Mouse (Mus musculus) lung, postnatal 0 days (tissue): Measurements from ENCODE around the gene Gm20538. TPM values are rescaled to one million over a fixed set of nuclear protein-coding genes. Genes with fewer than 3 reads are reported as not detected.

Experiments
- ATAC-seq: fragments of 200-750 bp; cut with Nextera tagmentation; 2 replicates; pipeline ENCODE4 v1.8.0; 2017; ENCODE audit warnings: moderate library complexity
- DNase-seq: peaks from one replicate; pipeline ENCODE4 v3.0.0-alpha.2; 2016; ENCODE audit warnings: low spot score
- H3K27ac ChIP-seq: fragments of 300-500 bp; sonication (generic); 2 replicates; pipeline ENCODE4 v1.5.1; 2014; ENCODE audit warnings: antibody characterized with exemption, mild to moderate bottlenecking, low read length, mixed read lengths
- H3K27me3 ChIP-seq: fragments of 300-500 bp; sonication (generic); replicated peaks from 2 replicates; pipeline ENCODE4 v1.6.1; 2014; ENCODE audit warnings: low read length, mixed read lengths; ENCODE audit not compliant: insufficient read depth
- H3K36me3 ChIP-seq: fragments of 300-500 bp; sonication (generic); 2 replicates; pipeline ENCODE4 v1.6.1; 2014; ENCODE audit warnings: low read length, mixed read lengths; ENCODE audit not compliant: insufficient read depth
- H3K4me1 ChIP-seq: fragments of 300-500 bp; sonication (generic); 2 replicates; pipeline ENCODE4 v1.6.1; 2014; ENCODE audit warnings: antibody characterized with exemption, low read depth, low read length, mixed read lengths; ENCODE audit not compliant: insufficient read depth
- H3K4me2 ChIP-seq: fragments of 300-500 bp; sonication (generic); replicated peaks from 2 replicates; pipeline ENCODE4 v1.6.1; 2014; ENCODE audit warnings: low read depth, mild to moderate bottlenecking, low read length, moderate library complexity, mixed read lengths
- H3K4me3 ChIP-seq: fragments of 300-500 bp; sonication (generic); 2 replicates; pipeline ENCODE4 v1.5.1; 2014; ENCODE audit warnings: low read depth, low read length
- H3K9ac ChIP-seq: fragments of 300-500 bp; sonication (generic); replicated peaks from 2 replicates; pipeline ENCODE4 v1.6.1; 2014; ENCODE audit warnings: low read depth, mild to moderate bottlenecking
- H3K9me3 ChIP-seq: fragments of 300-500 bp; sonication (generic); 2 replicates; pipeline ENCODE4 v1.6.1; 2016; ENCODE audit warnings: low read length, mixed read lengths
- CTCF ChIP-seq: IDR thresholded peaks from 2 replicates; pipeline ENCODE4 v1.5.1; 2016; ENCODE audit warnings: antibody characterized with exemption, mild to moderate bottlenecking
- EP300 ChIP-seq: IDR thresholded peaks from 2 replicates; pipeline ENCODE4 v1.6.1; 2016; ENCODE audit warnings: antibody characterized with exemption, mild to moderate bottlenecking, control low read depth
- WGBS: fragments of 180-500 bp; shearing (Covaris S2); extraction: QIAGEN DNeasy Blood & Tissue Kit; methylation state at CpG from one replicate; pipeline ENCODE4 v1.1.7; 2014; 5-methylcytosine and 5-hydroxymethylcytosine counted together
- polyA plus RNA-seq: library from polyadenylated mRNA; unstranded; fragments of >200 nt; fragmentation: Nextera tagmentation; extraction: Ambion mirVana; gene quantifications from 2 replicates; pipeline ENCODE4 v1.2.1, GENCODE M21; 2015

Gene Gm20538
- 0.86 TPM in 1 of 2 replicates, not detected in the other for polyA plus RNA-seq

DNA sequence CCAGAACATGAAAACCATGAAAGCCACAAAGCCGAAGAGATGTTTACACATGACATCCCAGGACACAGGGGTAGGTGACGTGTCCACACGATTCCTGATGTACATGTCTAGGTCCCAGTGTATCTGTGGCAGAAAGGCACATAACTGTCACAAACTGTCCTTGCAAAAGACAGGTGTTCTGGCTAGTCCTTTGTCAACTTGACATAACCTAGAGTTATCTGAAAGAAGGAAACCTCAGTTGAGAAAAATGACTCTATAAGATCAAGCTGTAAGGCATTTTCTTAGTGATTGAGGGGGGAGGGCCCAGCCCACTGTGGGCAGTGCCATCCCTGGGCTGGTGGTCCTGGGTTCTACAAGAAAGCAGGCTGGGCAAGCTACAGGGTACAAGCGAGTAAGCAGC is at the start of gene Gm20538:
TSS of gene Gm20538 (minus strand) at position 101 of the 400 bp plus-strand sequence.
- Histone ChIP-seq H3K4me2 (no peak within 1 kb of the TSS), H3K9ac (no peak within 1 kb of the TSS), H3K27me3 (no peaks in the 10 kb centered on the region), H3K36me3 (peaks cover 30% of the 10 kb centered on the region; the same call in 1 of the 2 replicates), H3K9me3 (no peaks in the 10 kb centered on the region), H3K27ac (no peak within 1 kb of the TSS), H3K4me1 (peaks cover 9% of the 10 kb centered on the region; the same call in 1 of the 2 replicates), H3K4me3 (no peak within 1 kb of the TSS)
- no peak for ATAC-seq
- no peak for DNase-seq
- no peak for TF ChIP-seq EP300
- TF ChIP-seq CTCF, result no peak
- WGBS, result 94% methylated on average over 4 of the region's 4 CpGs

GRCm38 (mm10) chr19:44594180-44594579 is 41.5 kb upstream of the Gm20538 start:
- Histone ChIP-seq H3K27ac (no peak overlapping the region), H3K9me3 (no peaks in the 10 kb centered on the region), H3K36me3 (no peaks in the 10 kb centered on the region), H3K4me3 (no peak overlapping the region), H3K4me1 (no peaks in the 10 kb centered on the region), H3K27me3 (no peaks in the 10 kb centered on the region), H3K9ac (no peak overlapping the region), H3K4me2 (no peak overlapping the region)
- no peak for TF ChIP-seq CTCF
- no peak for TF ChIP-seq EP300
- ATAC-seq (no peak), DNase-seq (no peak)
- WGBS, result 94% methylated on average over 14 of the region's 14 CpGs

- no peaks in the 10 kb centered on the region for H3K27me3 ChIP-seq
- H3K36me3 ChIP-seq, result no peaks in the 10 kb centered on the region
- no peak overlapping the region for H3K27ac ChIP-seq
- ATAC-seq (no peak), DNase-seq (no peak)
- 66% methylated on average over 6 of the region's 6 CpGs for WGBS
- no peaks in the 10 kb centered on the region for H3K9me3 ChIP-seq
- no peak overlapping the region for H3K9ac ChIP-seq
- no peak overlapping the region for H3K4me2 ChIP-seq
- no peaks in the 10 kb centered on the region for H3K4me1 ChIP-seq
- TF ChIP-seq CTCF (no peak), EP300 (no peak)
- no peak overlapping the region for H3K4me3 ChIP-seq
These were observed 39.0 kb upstream of the Gm20538 start for GRCm38 (mm10) chr19:44591638-44592037.

- Histone ChIP-seq H3K27me3 (no peaks in the 10 kb centered on the region), H3K9me3 (no peaks in the 10 kb centered on the region), H3K4me1 (no peaks in the 10 kb centered on the region), H3K4me2 (no peak overlapping the region), H3K9ac (no peak overlapping the region), H3K36me3 (no peaks in the 10 kb centered on the region), H3K27ac (no peak overlapping the region), H3K4me3 (no peak overlapping the region)
- ATAC-seq, result no peak
- no peak for TF ChIP-seq CTCF
- TF ChIP-seq EP300, result no peak
- no peak for DNase-seq
- WGBS, result 80% methylated on average over 18 of the region's 18 CpGs
These were observed 38.4 kb upstream of the Gm20538 start for GRCm38 (mm10) chr19:44590992-44591391.

- H3K4me2 ChIP-seq, result no peak overlapping the region
- H3K36me3 ChIP-seq, result no peaks in the 10 kb centered on the region
- DNase-seq (no peak), ATAC-seq (no peak)
- TF ChIP-seq CTCF (no peak), EP300 (no peak)
- no peak overlapping the region for H3K27ac ChIP-seq
- no peak overlapping the region for H3K9ac ChIP-seq
- H3K4me1 ChIP-seq, result no peaks in the 10 kb centered on the region
- H3K9me3 ChIP-seq, result no peaks in the 10 kb centered on the region
- H3K4me3 ChIP-seq, result no peak overlapping the region
- H3K27me3 ChIP-seq, result no peaks in the 10 kb centered on the region
- WGBS, result 38% methylated on average over 7 of the region's 7 CpGs
These were observed 37.1 kb upstream of the Gm20538 start for GRCm38 (mm10) chr19:44589591-44590223.

- H3K27ac ChIP-seq, result no peak overlapping the region
- no peaks in the 10 kb centered on the region for H3K9me3 ChIP-seq
- H3K4me2 ChIP-seq, result no peak overlapping the region
- no peak overlapping the region for H3K4me3 ChIP-seq
- no peaks in the 10 kb centered on the region for H3K4me1 ChIP-seq
- ATAC-seq (no peak), DNase-seq (no peak)
- no peaks in the 10 kb centered on the region for H3K27me3 ChIP-seq
- no peaks in the 10 kb centered on the region for H3K36me3 ChIP-seq
- TF ChIP-seq CTCF (no peak), EP300 (no peak)
- H3K9ac ChIP-seq, result no peak overlapping the region
- 42% methylated on average over 4 of the region's 4 CpGs for WGBS
These were observed 35.4 kb upstream of the Gm20538 start for GRCm38 (mm10) chr19:44588036-44588435.
